Mouse (Mus musculus) midbrain, embryonic 14.5 days (tissue): Measurements from ENCODE around the gene Mageb2. TPM values are rescaled to one million over a fixed set of nuclear protein-coding genes. Genes with fewer than 3 reads are reported as not detected.
"Not testable (repeated sequence)": the region's sequence is repeated elsewhere in the genome, so short reads cannot be mapped to it uniquely, and the experiment has no call there.

Experiments used
- ATAC-seq: fragments of 200-750 bp; cut with Nextera tagmentation; 2 replicates; pipeline ENCODE4 v1.8.0; 2017; ENCODE audit warnings: moderate number of reproducible peaks, moderate library complexity; ENCODE audit not compliant: low FRiP score, low TSS enrichment
- DNase-seq: peaks from one replicate; pipeline ENCODE4 v3.0.0-alpha.2; 2015
- H3K27ac ChIP-seq: fragments of 300-500 bp; sonication (generic); replicated peaks from 2 replicates; pipeline ENCODE4 v1.5.1; 2014; ENCODE audit warnings: mild to moderate bottlenecking, low read depth, low read length, moderate library complexity
- H3K27me3 ChIP-seq: fragments of 300-500 bp; sonication (generic); 2 replicates; pipeline ENCODE4 v1.6.1; 2014; ENCODE audit warnings: low read length, control low read depth, mixed read lengths; ENCODE audit not compliant: control insufficient read depth, insufficient read depth
- H3K36me3 ChIP-seq: fragments of 300-500 bp; sonication (generic); 2 replicates; pipeline ENCODE4 v1.6.1; 2014; ENCODE audit warnings: low read length, control low read depth; ENCODE audit not compliant: control insufficient read depth, insufficient read depth
- H3K4me1 ChIP-seq: fragments of 300-500 bp; sonication (generic); 2 replicates; pipeline ENCODE4 v1.6.1; 2014; ENCODE audit warnings: mild to moderate bottlenecking, antibody characterized with exemption, low read length, control low read depth; ENCODE audit not compliant: control insufficient read depth, insufficient read depth
- H3K4me2 ChIP-seq: fragments of 300-500 bp; sonication (generic); 2 replicates; pipeline ENCODE4 v1.6.1; 2014; ENCODE audit warnings: mild to moderate bottlenecking, low read length, moderate library complexity
- H3K4me3 ChIP-seq: fragments of 300-500 bp; sonication (generic); replicated peaks from 2 replicates; pipeline ENCODE4 v1.5.1; 2014; ENCODE audit warnings: low read depth, low read length
- H3K9ac ChIP-seq: fragments of 300-500 bp; sonication (generic); replicated peaks from 2 replicates; pipeline ENCODE4 v1.6.1; 2014; ENCODE audit warnings: mild to moderate bottlenecking, low read length, moderate library complexity
- H3K9me3 ChIP-seq: fragments of 300-500 bp; sonication (generic); 2 replicates; pipeline ENCODE4 v1.6.1; 2016; ENCODE audit warnings: low read length, control low read depth, mixed read lengths; ENCODE audit not compliant: control insufficient read depth
- WGBS: fragments of 180-500 bp; shearing (Covaris S2); extraction: QIAGEN DNeasy Blood & Tissue Kit; methylation state at CpG from one replicate; pipeline ENCODE4 v1.1.7; 2014; 5-methylcytosine and 5-hydroxymethylcytosine counted together
- polyA plus RNA-seq: library from polyadenylated mRNA; unstranded; fragments of >200 nt; fragmentation: Nextera tagmentation; extraction: Ambion mirVana; gene quantifications from 2 replicates; pipeline ENCODE4 v1.2.1, GENCODE M21; 2014

Mageb2 gene
- not detected in 2 replicates for polyA plus RNA-seq

DNA sequence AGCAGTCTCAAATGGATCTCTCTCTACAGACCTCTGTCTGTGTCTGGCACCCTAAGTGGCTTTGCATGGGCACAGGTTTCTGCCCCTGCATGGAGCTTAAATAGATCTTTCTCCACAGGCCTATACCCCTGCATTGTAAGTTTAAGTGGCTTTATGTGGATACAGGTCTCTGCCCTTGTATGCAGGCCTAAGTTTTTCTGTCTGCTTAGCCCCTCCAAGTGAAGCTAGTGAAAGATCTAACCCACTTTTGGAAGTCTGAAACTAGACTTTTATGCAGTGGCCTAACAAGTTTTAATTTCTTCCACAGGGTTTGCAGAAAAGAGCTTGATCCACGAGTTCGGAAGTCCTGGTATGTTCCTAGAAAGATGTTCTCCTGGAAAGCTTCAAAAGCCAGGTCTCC lies at the start of gene Mageb2:
Gene Mageb2, plus strand, starts transcription at position 301 of the 400 bp plus-strand sequence.
- not testable (repeated sequence) for H3K36me3 ChIP-seq, H3K4me1 ChIP-seq, H3K4me3 ChIP-seq, H3K9ac ChIP-seq, H3K9me3 ChIP-seq, H3K27me3 ChIP-seq, DNase-seq, H3K4me2 ChIP-seq, ATAC-seq, H3K27ac ChIP-seq
- 88% methylated on average over 2 of the region's 2 CpGs for WGBS

DNA sequence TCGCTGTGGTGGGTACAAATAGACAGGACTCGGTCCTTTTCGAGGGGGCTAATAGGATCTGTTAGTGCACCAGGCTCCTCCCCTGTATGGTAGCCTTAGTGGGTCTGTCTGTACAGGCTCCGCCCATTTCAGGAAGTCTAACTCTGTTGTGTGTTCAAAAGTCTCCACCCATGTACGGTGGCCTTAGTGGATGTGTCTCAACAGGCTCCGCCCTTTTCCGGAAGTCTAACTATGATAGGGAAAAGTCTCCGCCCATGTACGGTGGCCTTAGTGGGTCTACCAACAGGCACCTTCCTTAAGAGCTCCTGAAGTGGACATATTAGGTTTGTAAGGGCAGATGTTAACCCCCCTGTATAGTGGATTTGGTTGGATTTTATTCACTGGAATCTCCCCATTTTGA lies 18.2 kb upstream of the Mageb2 start:
- DNase-seq, H3K9me3 ChIP-seq, H3K4me3 ChIP-seq, H3K36me3 ChIP-seq, H3K4me1 ChIP-seq, H3K27me3 ChIP-seq, H3K9ac ChIP-seq, H3K27ac ChIP-seq, ATAC-seq, H3K4me2 ChIP-seq: not testable (repeated sequence)
- WGBS: 92% methylated on average over 9 of the region's 9 CpGs

Other genes with a start within 250 kb of the Mageb2 start
- not detected in 2 replicates for gene Gm5072, start 60.8 kb downstream of the Mageb2 start, polyA plus RNA-seq
- not detected in 2 replicates for gene Gm8914, start 148.4 kb downstream of the Mageb2 start, polyA plus RNA-seq
- gene 1700084M14Rik, start 244.2 kb downstream of the Mageb2 start, polyA plus RNA-seq: not detected in 2 replicates